Mouse (Mus musculus): ENCODE results near the gene Thbs1. TPM values are rescaled to one million over a fixed set of nuclear protein-coding genes. Genes with fewer than 3 reads are reported as not detected.

The Thbs1 gene
- polyA plus RNA-seq, 1 experiment = 126 TPM

DNA sequence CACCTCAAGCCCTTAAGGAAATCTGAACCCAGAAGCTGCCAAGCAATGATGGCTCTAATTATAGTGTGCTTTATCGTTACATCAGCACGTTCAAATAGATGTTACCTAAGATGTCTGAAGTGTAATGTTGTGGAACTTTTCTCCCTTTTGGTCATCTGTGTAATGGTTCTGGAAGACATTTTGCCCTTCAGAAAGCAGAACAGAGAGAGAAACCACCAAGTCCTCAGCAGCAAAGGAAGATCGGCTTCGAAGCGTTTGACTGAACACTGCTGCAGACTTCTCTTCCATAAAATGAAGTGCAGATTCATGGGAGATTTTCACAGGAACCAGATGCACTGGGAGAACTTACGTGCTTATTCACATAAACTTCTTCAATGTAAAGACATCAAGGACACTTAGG is 52.5 kb downstream of the Thbs1 start:
- H3K79me3 ChIP-seq (ENCODE audit: low read depth) = no peaks in the 10 kb centered on the region
- H3K36me3 ChIP-seq (ENCODE audit: control insufficient read depth, insufficient read depth) = no peaks in the 10 kb centered on the region
- no peak overlapping the region for H3K4me3 ChIP-seq (ENCODE audit: insufficient read depth, poor library complexity, severe bottlenecking)
- no peaks in the 10 kb centered on the region for H3K79me2 ChIP-seq (ENCODE audit: control insufficient read depth, insufficient read depth)
- TF ChIP-seq USF1 (IDR thresholded peaks at IDR 0.05; ENCODE audit: low read depth) = no peak
- no peak for TF ChIP-seq MYOD1 (IDR thresholded peaks at IDR 0.05; ENCODE audit: control insufficient read depth, insufficient read length, low read depth)
- TF ChIP-seq CTCF (IDR thresholded peaks at IDR 0.05; ENCODE audit: control insufficient read depth, insufficient read depth, insufficient read length) = no peak
- no peak for TF ChIP-seq FOSL1 (IDR thresholded peaks at IDR 0.05; ENCODE audit: insufficient read depth, low read length, poor library complexity, severe bottlenecking)
- no peak for TF ChIP-seq MYOG (IDR thresholded peaks at IDR 0.05; ENCODE audit: control insufficient read depth, extremely low read depth, insufficient read length)
- no peak for TF ChIP-seq MAX (IDR thresholded peaks at IDR 0.05)
- no peak for TF ChIP-seq CEBPB (IDR thresholded peaks at IDR 0.05; ENCODE audit: low read depth)
- no peak overlapping the region for H3ac ChIP-seq (ENCODE audit: control insufficient read depth, insufficient read length, low read depth)
- H3K27me3 ChIP-seq (ENCODE audit: control insufficient read depth, insufficient read depth, insufficient read length) = no peaks in the 10 kb centered on the region

DNA sequence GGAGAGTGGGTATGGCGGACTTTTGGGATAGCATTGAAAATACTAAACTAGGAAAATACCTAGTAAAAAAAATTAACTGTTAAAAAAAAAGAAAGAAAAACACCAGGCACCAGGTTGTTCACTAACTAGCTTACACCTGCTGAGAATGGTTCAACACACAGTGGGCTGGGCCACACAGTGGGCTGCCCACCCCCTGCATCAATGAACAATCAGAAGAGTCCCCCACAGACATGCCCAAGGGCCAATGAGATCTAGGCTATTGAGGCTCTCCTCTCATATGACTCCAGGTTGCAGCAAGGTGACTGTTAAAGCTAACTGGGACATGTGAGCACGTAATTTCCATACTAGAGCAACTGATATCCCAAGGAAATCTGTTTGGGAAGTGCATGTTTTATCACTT is 54.0 kb downstream of the Thbs1 start:
- no peaks in the 10 kb centered on the region for H3K79me2 ChIP-seq (ENCODE audit: control insufficient read depth, insufficient read depth)
- no peak overlapping the region for H3K4me3 ChIP-seq (ENCODE audit: insufficient read depth, poor library complexity, severe bottlenecking)
- H3ac ChIP-seq (ENCODE audit: control insufficient read depth, insufficient read length, low read depth) = no peak overlapping the region
- H3K79me3 ChIP-seq (ENCODE audit: low read depth) = no peaks in the 10 kb centered on the region
- H3K36me3 ChIP-seq (ENCODE audit: control insufficient read depth, insufficient read depth) = no peaks in the 10 kb centered on the region
- TF ChIP-seq MYOD1 (IDR thresholded peaks at IDR 0.05; ENCODE audit: control insufficient read depth, insufficient read length, low read depth) (no peak), FOSL1 (IDR thresholded peaks at IDR 0.05; ENCODE audit: insufficient read depth, low read length, poor library complexity, severe bottlenecking) (no peak), MYOG (IDR thresholded peaks at IDR 0.05; ENCODE audit: control insufficient read depth, extremely low read depth, insufficient read length) (no peak), CTCF (IDR thresholded peaks at IDR 0.05; ENCODE audit: control insufficient read depth, insufficient read depth, insufficient read length) (no peak), USF1 (IDR thresholded peaks at IDR 0.05; ENCODE audit: low read depth) (no peak), MAX (IDR thresholded peaks at IDR 0.05) (no peak), CEBPB (IDR thresholded peaks at IDR 0.05; ENCODE audit: low read depth) (no peak)
- no peaks in the 10 kb centered on the region for H3K27me3 ChIP-seq (ENCODE audit: control insufficient read depth, insufficient read depth, insufficient read length)

DNA sequence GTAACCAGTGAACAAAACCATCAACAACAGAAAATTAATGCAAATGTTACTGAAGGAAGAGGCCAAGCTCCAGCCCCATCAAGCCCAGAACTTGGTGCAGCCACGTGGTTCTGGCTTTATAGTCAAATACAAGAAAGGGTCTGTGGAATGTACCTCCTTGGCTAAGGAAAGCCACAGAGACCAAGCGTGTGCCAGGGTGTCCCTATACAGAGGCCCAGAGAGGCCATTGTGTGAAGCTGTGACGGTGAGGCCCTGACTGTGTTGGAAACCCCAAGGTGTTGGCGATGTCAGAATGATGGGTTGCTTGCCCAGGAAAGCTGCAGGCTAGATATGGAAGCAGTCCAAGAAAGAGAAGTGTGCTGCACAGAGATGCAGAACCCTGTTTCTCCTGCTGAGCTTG is 56.1 kb downstream of the Thbs1 start:
- Histone ChIP-seq H3K79me2 (ENCODE audit: control insufficient read depth, insufficient read depth) (no peaks in the 10 kb centered on the region), H3K4me3 (ENCODE audit: insufficient read depth, poor library complexity, severe bottlenecking) (no peak overlapping the region), H3K27me3 (ENCODE audit: control insufficient read depth, insufficient read depth, insufficient read length) (no peaks in the 10 kb centered on the region), H3ac (ENCODE audit: control insufficient read depth, insufficient read length, low read depth) (no peak overlapping the region), H3K36me3 (ENCODE audit: control insufficient read depth, insufficient read depth) (no peaks in the 10 kb centered on the region), H3K79me3 (ENCODE audit: low read depth) (no peaks in the 10 kb centered on the region)
- TF ChIP-seq FOSL1 (IDR thresholded peaks at IDR 0.05; ENCODE audit: insufficient read depth, low read length, poor library complexity, severe bottlenecking) (no peak), MYOD1 (IDR thresholded peaks at IDR 0.05; ENCODE audit: control insufficient read depth, insufficient read length, low read depth) (no peak), CEBPB (IDR thresholded peaks at IDR 0.05; ENCODE audit: low read depth) (no peak), CTCF (IDR thresholded peaks at IDR 0.05; ENCODE audit: control insufficient read depth, insufficient read depth, insufficient read length) (no peak), USF1 (IDR thresholded peaks at IDR 0.05; ENCODE audit: low read depth) (no peak), MAX (IDR thresholded peaks at IDR 0.05) (no peak), MYOG (IDR thresholded peaks at IDR 0.05; ENCODE audit: control insufficient read depth, extremely low read depth, insufficient read length) (no peak)

DNA sequence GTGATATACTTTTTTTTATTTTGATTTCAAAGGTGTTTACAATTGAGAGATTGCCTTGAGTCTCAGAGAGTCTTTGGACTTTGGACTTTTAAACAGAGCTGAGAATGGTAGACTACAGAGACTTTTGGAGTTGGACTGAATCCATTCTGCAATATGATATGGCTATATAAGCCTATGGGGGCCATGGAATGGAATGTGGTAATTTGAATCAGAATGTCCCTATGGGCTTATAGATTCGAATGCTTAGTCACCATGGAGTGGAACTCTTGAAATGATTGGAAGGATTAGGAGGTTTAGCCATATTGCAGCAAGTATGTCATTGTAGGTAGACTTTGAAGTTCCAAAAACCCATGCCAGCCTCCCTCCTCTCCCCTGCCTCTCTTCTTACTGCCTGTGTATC is 56.5 kb downstream of the Thbs1 start:
- H3K27me3 ChIP-seq (ENCODE audit: control insufficient read depth, insufficient read depth, insufficient read length) = no peaks in the 10 kb centered on the region
- H3K79me3 ChIP-seq (ENCODE audit: low read depth) = no peaks in the 10 kb centered on the region
- no peak overlapping the region for H3K4me3 ChIP-seq (ENCODE audit: insufficient read depth, poor library complexity, severe bottlenecking)
- no peaks in the 10 kb centered on the region for H3K36me3 ChIP-seq (ENCODE audit: control insufficient read depth, insufficient read depth)
- no peaks in the 10 kb centered on the region for H3K79me2 ChIP-seq (ENCODE audit: control insufficient read depth, insufficient read depth)
- TF ChIP-seq MYOG (IDR thresholded peaks at IDR 0.05; ENCODE audit: control insufficient read depth, extremely low read depth, insufficient read length) = no peak
- no peak for TF ChIP-seq CTCF (IDR thresholded peaks at IDR 0.05; ENCODE audit: control insufficient read depth, insufficient read depth, insufficient read length)
- TF ChIP-seq USF1 (IDR thresholded peaks at IDR 0.05; ENCODE audit: low read depth) = no peak
- no peak for TF ChIP-seq FOSL1 (IDR thresholded peaks at IDR 0.05; ENCODE audit: insufficient read depth, low read length, poor library complexity, severe bottlenecking)
- no peak for TF ChIP-seq CEBPB (IDR thresholded peaks at IDR 0.05; ENCODE audit: low read depth)
- TF ChIP-seq MAX (IDR thresholded peaks at IDR 0.05) = no peak
- no peak for TF ChIP-seq MYOD1 (IDR thresholded peaks at IDR 0.05; ENCODE audit: control insufficient read depth, insufficient read length, low read depth)
- H3ac ChIP-seq (ENCODE audit: control insufficient read depth, insufficient read length, low read depth) = no peak overlapping the region

DNA sequence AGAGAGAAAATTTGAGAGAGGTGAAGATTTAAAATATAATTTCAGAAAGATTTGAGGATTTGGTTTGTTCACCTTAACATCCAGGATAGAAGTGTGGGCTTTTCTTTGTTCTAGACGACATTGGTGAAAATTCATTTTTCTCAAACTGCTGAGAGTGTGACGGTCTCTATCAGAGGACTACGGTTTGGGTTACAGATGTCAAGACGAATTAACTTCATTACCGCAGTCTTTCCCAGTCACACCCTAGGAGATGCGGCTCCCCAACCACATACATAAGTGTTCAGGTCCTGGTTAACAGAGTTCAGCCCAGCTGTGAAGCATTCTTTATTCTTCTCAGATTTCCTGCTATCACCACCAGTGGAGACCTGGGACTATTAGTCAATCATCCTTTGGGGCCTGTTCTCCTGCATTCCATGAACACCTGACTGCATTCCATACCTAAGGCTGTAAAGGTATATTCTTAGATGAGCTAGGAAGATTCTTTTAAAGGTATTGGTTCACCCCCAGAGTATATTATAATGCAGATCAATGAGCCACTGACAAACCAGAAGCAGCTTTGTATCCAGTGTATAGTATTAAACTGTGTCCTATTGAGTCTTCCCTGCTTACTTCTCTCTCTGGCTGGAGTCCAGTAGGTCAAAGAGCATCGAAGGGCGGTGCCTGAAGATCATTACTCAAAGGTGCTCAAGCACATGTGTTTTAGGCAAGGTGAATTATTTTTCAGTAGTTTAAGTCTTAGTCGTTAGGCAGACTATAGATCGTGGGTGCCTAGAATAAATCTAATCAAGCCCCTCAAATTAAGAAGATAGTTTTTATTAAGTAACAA is 63.1 kb downstream of the Thbs1 start:
- no peaks in the 10 kb centered on the region for H3K79me3 ChIP-seq (ENCODE audit: low read depth)
- no peak overlapping the region for H3K4me3 ChIP-seq (ENCODE audit: insufficient read depth, poor library complexity, severe bottlenecking)
- H3K36me3 ChIP-seq (ENCODE audit: control insufficient read depth, insufficient read depth) = no peaks in the 10 kb centered on the region
- TF ChIP-seq MYOG (IDR thresholded peaks at IDR 0.05; ENCODE audit: control insufficient read depth, extremely low read depth, insufficient read length) = no peak
- no peak for TF ChIP-seq CTCF (IDR thresholded peaks at IDR 0.05; ENCODE audit: control insufficient read depth, insufficient read depth, insufficient read length)
- no peak for TF ChIP-seq USF1 (IDR thresholded peaks at IDR 0.05; ENCODE audit: low read depth)
- TF ChIP-seq CEBPB (IDR thresholded peaks at IDR 0.05; ENCODE audit: low read depth) = no peak
- TF ChIP-seq MYOD1 (IDR thresholded peaks at IDR 0.05; ENCODE audit: control insufficient read depth, insufficient read length, low read depth) = no peak
- no peak for TF ChIP-seq FOSL1 (IDR thresholded peaks at IDR 0.05; ENCODE audit: insufficient read depth, low read length, poor library complexity, severe bottlenecking)
- TF ChIP-seq MAX (IDR thresholded peaks at IDR 0.05) = no peak
- no peaks in the 10 kb centered on the region for H3K27me3 ChIP-seq (ENCODE audit: control insufficient read depth, insufficient read depth, insufficient read length)
- no peak overlapping the region for H3ac ChIP-seq (ENCODE audit: control insufficient read depth, insufficient read length, low read depth)
- H3K79me2 ChIP-seq (ENCODE audit: control insufficient read depth, insufficient read depth) = no peaks in the 10 kb centered on the region

Other genes starting within 250 kb of the Thbs1 start
- gene Fsip1, start 145.1 kb downstream of the Thbs1 start, polyA plus RNA-seq (2012; fragmentation: generic; extraction: Trizol) = 0.09 TPM

Measured in C2C12 (cell line).